Mouse (Mus musculus) neutrophil, adult 65 days (primary cell): Measurements from ENCODE around the gene Atp6v1g3. TPM values are rescaled to one million over a fixed set of nuclear protein-coding genes. Genes with fewer than 3 reads are reported as not detected.

ENCODE experiments used
- total RNA-seq: library from RNA; stranded (reverse); gene quantifications from 2 replicates; pipeline ENCODE4 v1.2.4, GENCODE M21; 2023

The Atp6v1g3 gene
- total RNA-seq, result not detected in 2 replicates

DNA sequence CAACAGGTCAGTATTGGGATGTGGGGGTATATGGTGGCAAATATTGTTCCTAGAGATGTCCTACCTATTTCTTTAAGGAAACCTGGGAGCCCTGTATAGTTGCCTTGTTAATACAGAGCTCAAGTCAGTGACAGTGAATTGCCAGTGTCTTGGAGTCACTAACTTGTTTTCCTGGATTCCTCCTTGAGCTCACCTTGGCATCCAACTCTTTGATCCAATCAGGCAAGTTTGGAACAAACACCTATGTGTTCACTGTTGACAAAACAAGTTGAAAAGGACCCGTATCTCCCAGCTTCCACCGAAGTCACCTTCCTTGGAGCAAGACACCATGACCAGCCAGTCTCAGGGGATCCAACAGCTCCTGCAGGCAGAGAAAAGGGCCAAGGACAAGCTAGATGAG lies at the start of gene Atp6v1g3:
Atp6v1g3 (plus strand) TSS at position 301 of the 400 bp plus-strand sequence.

Other genes starting within 250 kb of the Atp6v1g3 start
- gene Ptprc, start 98.0 kb upstream of the Atp6v1g3 start, total RNA-seq, result 780 and 867 TPM in 2 replicates